Mouse (Mus musculus) embryonic fibroblast, embryonic 13.5 days (primary cell): Measurements from ENCODE around the gene Pik3c2g. TPM values are rescaled to one million over a fixed set of nuclear protein-coding genes. Genes with fewer than 3 reads are reported as not detected.

Source experiments
- H3K27ac ChIP-seq: 2 replicates; pipeline ENCODE4 v1.5.1; 2012; ENCODE audit warnings: low read length, control low read depth, inconsistent platforms; ENCODE audit not compliant: insufficient read depth
- H3K4me1 ChIP-seq: 2 replicates; pipeline ENCODE4 v1.6.1; 2011; ENCODE audit warnings: low read length; ENCODE audit not compliant: control insufficient read depth, insufficient read depth
- H3K4me3 ChIP-seq: 2 replicates; pipeline ENCODE4 v1.5.1; 2011; ENCODE audit warnings: mild to moderate bottlenecking, control low read depth, low read length; ENCODE audit not compliant: insufficient read depth
- CTCF ChIP-seq: IDR thresholded peaks from 2 replicates; pipeline ENCODE4 v1.5.1; 2011; ENCODE audit warnings: mild to moderate bottlenecking, control low read depth, low read length, moderate library complexity, borderline replicate concordance; ENCODE audit not compliant: insufficient read depth
- POLR2A ChIP-seq: IDR thresholded peaks from 2 replicates; pipeline ENCODE4 v1.6.1; 2011; ENCODE audit warnings: low read depth, mild to moderate bottlenecking, control low read depth, low read length, moderate library complexity
- polyA plus RNA-seq: library from polyadenylated mRNA; stranded (reverse); fragments of >200 nt; gene quantifications from 2 replicates; pipeline ENCODE4 v1.2.4, GENCODE M21; 2011; ENCODE audit warnings: low read depth; ENCODE audit not compliant: missing spikeins, insufficient read length

Pik3c2g gene
- polyA plus RNA-seq = not detected in 2 replicates

- no peak for TF ChIP-seq CTCF
- H3K4me3 ChIP-seq = no peak within 1 kb of the TSS
- H3K4me1 ChIP-seq = no peaks in the 10 kb centered on the region
- no peak within 1 kb of the TSS for H3K27ac ChIP-seq
Observed at GRCm38 (mm10) chr6:139586892-139587291, at the start of gene Pik3c2g. Pik3c2g (plus strand) TSS chr6:139587221.

DNA sequence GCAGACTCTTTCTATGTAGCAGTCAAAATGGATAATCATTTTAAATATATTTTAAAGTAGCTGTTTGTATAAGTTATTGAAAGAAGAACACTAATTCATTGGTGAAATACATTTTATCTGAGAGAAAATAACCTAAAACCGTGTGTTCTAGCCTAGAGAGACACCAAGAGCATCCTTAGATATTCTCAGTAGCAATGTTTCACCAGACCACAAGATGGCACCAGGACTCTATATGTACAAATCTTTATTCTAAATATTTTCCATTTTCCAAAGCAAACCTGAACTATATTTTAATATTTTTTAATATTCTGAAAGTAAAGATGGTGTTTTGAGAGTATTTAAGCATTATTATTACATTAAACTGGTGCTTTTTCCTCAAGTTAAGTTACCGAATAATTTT lies 48.6 kb upstream of the Pik3c2g start:
- H3K4me3 ChIP-seq = no peak overlapping the region
- no peaks in the 10 kb centered on the region for H3K4me1 ChIP-seq

GRCm38 (mm10) chr6:139555537-139556179 lies 31.4 kb upstream of the Pik3c2g start:
- Histone ChIP-seq H3K4me3 (no peak overlapping the region), H3K4me1 (no peaks in the 10 kb centered on the region), H3K27ac (no peak overlapping the region)
- TF ChIP-seq POLR2A = no peak
- TF ChIP-seq CTCF = no peak

More for the DNA sequence above, 48.6 kb upstream of the Pik3c2g start:
- no peak overlapping the region for H3K27ac ChIP-seq
- TF ChIP-seq CTCF = no peak
- TF ChIP-seq POLR2A = no peak

DNA sequence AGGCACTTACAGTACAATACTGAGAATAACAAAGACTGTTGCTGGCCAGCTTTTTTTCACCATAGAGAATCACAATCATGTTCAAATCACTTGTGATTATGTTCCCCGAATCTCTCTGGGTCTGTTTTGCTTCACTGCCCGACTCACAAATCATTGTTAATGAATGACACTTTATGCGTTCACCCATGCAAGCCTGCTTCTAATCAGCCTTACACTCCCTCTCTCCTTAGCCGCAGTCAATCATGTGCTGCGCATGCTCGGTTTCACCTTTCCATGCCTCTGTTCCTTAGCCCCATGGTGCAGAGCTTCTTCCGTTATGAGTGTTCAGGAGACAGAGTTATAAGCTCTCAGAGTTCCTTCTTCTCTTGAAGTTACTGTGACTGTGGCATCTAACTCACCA lies 17.8 kb upstream of the Pik3c2g start:
- no peak overlapping the region for H3K4me3 ChIP-seq
- no peak for TF ChIP-seq POLR2A
- TF ChIP-seq CTCF = no peak
- H3K27ac ChIP-seq = no peak overlapping the region
- no peaks in the 10 kb centered on the region for H3K4me1 ChIP-seq

- Histone ChIP-seq H3K27ac (no peak overlapping the region), H3K4me3 (no peak overlapping the region), H3K4me1 (peaks cover 6% of the 10 kb centered on the region; the same call in 1 of the 2 replicates)
- no peak for TF ChIP-seq CTCF
- TF ChIP-seq POLR2A = no peak
Observed at GRCm38 (mm10) chr6:139575854-139576253, 11.2 kb upstream of the Pik3c2g start.

DNA sequence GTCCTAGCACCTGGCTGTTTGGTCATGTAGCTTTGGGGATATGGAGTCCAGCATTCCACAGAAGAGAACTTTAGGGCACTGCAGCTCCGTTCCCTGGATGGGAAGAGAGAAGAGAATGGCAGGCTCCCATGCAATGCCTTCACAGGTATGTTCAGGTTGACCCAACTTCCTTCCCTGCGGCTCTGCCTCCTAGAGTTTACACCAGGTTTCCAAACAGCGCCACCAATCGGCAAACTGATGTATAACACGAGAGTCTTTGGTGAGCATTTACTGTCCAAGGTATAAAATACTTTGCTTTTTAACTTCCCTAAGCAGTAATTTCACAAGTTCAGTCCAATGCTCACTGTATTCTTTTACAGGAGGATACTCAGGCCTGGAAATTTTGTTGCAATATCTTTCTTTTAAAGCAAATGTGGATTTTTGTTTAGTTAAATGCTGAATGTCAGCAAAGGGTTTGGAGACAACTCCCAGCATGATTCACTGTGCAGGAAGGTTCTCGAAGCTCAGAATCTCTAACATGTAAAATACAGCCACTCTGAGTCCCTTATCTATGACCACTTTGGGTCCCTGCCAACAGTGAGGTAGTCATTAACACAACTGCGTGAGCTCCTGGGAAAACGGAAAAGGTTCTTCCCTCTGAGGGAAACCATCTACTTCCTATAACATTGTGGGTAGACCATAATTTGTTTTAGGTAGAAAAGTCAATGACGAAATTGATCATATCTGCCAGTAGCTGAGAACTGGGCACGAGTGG lies 10.6 kb upstream of the Pik3c2g start:
- H3K27ac ChIP-seq = no peak overlapping the region
- no peak for TF ChIP-seq POLR2A
- TF ChIP-seq CTCF = no peak
- no peak overlapping the region for H3K4me3 ChIP-seq
- H3K4me1 ChIP-seq = peaks cover 6% of the 10 kb centered on the region; the same call in 1 of the 2 replicates

DNA sequence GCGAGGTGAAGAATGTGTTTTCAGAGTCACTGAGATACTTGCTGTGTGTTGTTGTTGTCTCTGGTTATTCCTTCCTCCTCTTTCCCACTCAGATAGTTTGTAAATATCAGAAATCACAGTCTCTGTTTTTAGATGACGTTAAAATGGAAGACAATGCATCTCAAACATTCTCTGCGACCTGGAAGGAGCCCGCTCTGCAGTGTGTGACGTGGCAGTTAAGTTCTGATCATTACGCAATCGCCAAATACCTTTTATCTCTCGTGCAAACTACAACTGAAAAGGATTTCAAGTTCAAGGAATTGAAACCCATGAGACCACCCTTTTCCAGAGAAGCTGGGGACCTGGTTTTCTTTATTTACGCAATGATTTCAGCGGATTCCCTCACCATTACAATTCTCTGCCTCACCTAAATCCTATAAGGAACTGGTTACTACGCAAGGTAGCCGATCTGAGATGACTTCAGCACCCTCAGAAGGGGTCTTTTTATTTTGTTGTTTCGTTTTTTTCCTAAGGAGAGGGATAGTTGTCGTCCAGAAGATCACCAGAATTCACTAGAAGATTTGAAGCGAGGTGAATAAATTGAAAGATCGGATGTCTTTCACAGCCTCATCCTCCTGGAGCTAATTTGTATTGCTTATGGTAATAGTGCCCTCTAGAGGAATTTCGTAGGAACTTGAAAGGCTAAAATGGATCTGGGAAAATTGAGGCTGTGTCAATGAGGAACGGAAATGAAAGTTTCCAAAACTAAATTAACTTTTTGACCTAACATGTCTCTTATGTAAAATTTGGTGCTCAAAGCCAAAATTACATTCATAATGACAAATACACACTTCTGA lies 9.8 kb upstream of the Pik3c2g start:
- H3K27ac ChIP-seq = no peak overlapping the region
- TF ChIP-seq POLR2A (no peak), CTCF (no peak)
- H3K4me1 ChIP-seq = peaks cover 6% of the 10 kb centered on the region; the same call in 1 of the 2 replicates
- no peak overlapping the region for H3K4me3 ChIP-seq

- Histone ChIP-seq H3K4me3 (no peak overlapping the region), H3K4me1 (no peaks in the 10 kb centered on the region), H3K27ac (no peak overlapping the region)
- TF ChIP-seq POLR2A = no peak
Observed at GRCm38 (mm10) chr6:139587478-139587877, 457 bp downstream of the Pik3c2g start.

DNA sequence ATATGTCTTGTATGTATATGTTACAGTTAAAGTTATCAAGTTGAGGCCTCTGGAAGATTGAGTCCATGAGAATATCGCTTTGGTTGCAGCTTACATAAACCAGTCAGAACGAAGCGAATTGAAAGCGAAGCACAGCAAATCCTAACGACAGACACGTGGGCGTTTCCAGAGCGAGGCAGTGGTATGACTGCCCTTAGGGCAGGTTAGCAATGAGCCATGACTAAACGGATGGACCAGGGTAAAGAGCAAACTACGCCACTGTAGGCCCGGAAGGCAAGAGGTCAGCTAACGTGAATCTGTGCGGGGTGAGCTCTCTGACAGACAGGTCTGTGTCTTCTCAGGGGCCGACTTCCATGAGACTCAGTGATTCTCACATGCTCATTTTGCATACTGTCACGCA lies 1.4 kb downstream of the Pik3c2g start:
- no peaks in the 10 kb centered on the region for H3K4me1 ChIP-seq
- no peak overlapping the region for H3K4me3 ChIP-seq
- TF ChIP-seq CTCF (no peak), POLR2A (no peak)

More for the DNA sequence above, 1.4 kb downstream of the Pik3c2g start:
- H3K27ac ChIP-seq = no peak overlapping the region
